Comparison of ENCODE assay signal across 14 mouse cellular contexts in genomic region chr16:57928301-57928700, GRCm38 (mm10).
DNase-seq lines count a peak whose midpoint lies in the region; ATAC-seq and TF ChIP-seq lines count a peak whose summit lies in the region.
"Had no signal": no experiment of that assay in that cellular context is flagged by ENCODE, and none has a peak within 500 bp of the region (broad histone marks: within the 10 kb centered on the region; RNA-seq: fewer than 3 reads in every experiment).

No protein-coding gene starts in this region.

- H3K9me3 ChIP-seq in kidney, postnatal 0 days (replicated peaks; ENCODE audit: low read length): no peaks in the 10 kb centered on the region
- H3K9me3 ChIP-seq in kidney, embryonic 15.5 days (replicated peaks): no peaks in the 10 kb centered on the region
- H3K9me3 ChIP-seq: forebrain, embryonic 12.5 days; G1E; neural tube, embryonic 13.5 days had no signal

- H3K4me2 ChIP-seq in kidney, postnatal 0 days (ENCODE audit: low read length): no peak overlapping the region
- no peak overlapping the region for H3K4me2 ChIP-seq in kidney, embryonic 15.5 days
- H3K4me2 ChIP-seq: forebrain, embryonic 12.5 days; liver, embryonic 11.5 days; neural tube, embryonic 13.5 days had no signal

- no peak overlapping the region for H3K9ac ChIP-seq in kidney, postnatal 0 days (ENCODE audit: low read depth, low read length)
- no peak overlapping the region for H3K9ac ChIP-seq in kidney, embryonic 15.5 days
- H3K9ac ChIP-seq: forebrain, embryonic 12.5 days; neural tube, embryonic 13.5 days had no signal

- ATAC-seq in kidney, postnatal 0 days (replicated peaks; ENCODE audit: low FRiP score, low read depth): 0 out of 2 replicates have a peak, but pooled peaks have one; percentile 21
- no peak; the same call in 1 of the 2 replicates for ATAC-seq in kidney, embryonic 15.5 days (replicated peaks; ENCODE audit: low FRiP score)
- ATAC-seq: activated CD4-positive, CD25-positive, alpha-beta regulatory T cell, adult 4 months had no signal

- H3K4me3 ChIP-seq in kidney, postnatal 0 days (replicated peaks; ENCODE audit: low read depth, low read length): no peak overlapping the region
- no peak overlapping the region for H3K4me3 ChIP-seq in kidney, embryonic 15.5 days (replicated peaks)
- H3K4me3 ChIP-seq: forebrain, embryonic 12.5 days; left cerebral cortex, adult 2 months; neural tube, embryonic 13.5 days had no signal

- TF ChIP-seq CTCF in kidney, postnatal 0 days (IDR thresholded peaks at IDR 0.05; ENCODE audit: low read depth): no peak

- H3K36me3 ChIP-seq in kidney, postnatal 0 days (ENCODE audit: insufficient read depth, low read length): no peaks in the 10 kb centered on the region
- no peaks in the 10 kb centered on the region for H3K36me3 ChIP-seq in kidney, embryonic 15.5 days
- H3K36me3 ChIP-seq: forebrain, embryonic 12.5 days; G1E; neural tube, embryonic 13.5 days had no signal

- no peaks in the 10 kb centered on the region for H3K4me1 ChIP-seq in kidney, postnatal 0 days (replicated peaks; ENCODE audit: insufficient read depth, low read length)
- H3K4me1 ChIP-seq in kidney, embryonic 15.5 days: 0 out of 2 replicates have a peak, but pooled peaks cover 4% of the 10 kb centered on the region
- H3K4me1 ChIP-seq: neural tube, embryonic 13.5 days had no signal

- H3K27ac ChIP-seq in kidney, postnatal 0 days: no peak overlapping the region
- no peak overlapping the region for H3K27ac ChIP-seq in kidney, embryonic 15.5 days
- H3K27ac ChIP-seq: forebrain, embryonic 12.5 days; left cerebral cortex, adult 2 months; neural tube, embryonic 13.5 days had no signal

- WGBS in kidney, postnatal 0 days: 27% methylated on average over 4 of the region's 4 CpGs
- 32% methylated on average over 4 of the region's 4 CpGs for WGBS in kidney, embryonic 15.5 days

- DNase-seq in adrenal gland, adult 2 months: peak; percentile 10
- no peak for DNase-seq in adrenal gland, adult 8-10 months
- peak; percentile 45 for DNase-seq in kidney, postnatal 0 days (ENCODE audit: low spot score)
- peak; percentile 54 to 60 for DNase-seq in gastrocnemius, adult 8-10 months (ENCODE audit: low spot score in 2 of 2)
- peak; percentile 15 for DNase-seq in kidney, postnatal 10 days
- no peak for DNase-seq in urinary bladder, postnatal 25 days (ENCODE audit: low spot score)
- DNase-seq in retina, embryonic 14.5 days (ENCODE audit: low spot score): no peak

- H3K27me3 ChIP-seq in kidney, postnatal 0 days (ENCODE audit: insufficient read depth, low read length): no peaks in the 10 kb centered on the region
- H3K27me3 ChIP-seq in kidney, embryonic 15.5 days: no peaks in the 10 kb centered on the region
- H3K27me3 ChIP-seq: forebrain, embryonic 12.5 days; neural tube, embryonic 13.5 days had no signal

Comparison
In these comparisons a context has a peak if more than half of its experiments do, and no peak if none do; other contexts are left out.
1. DNase-seq: peak in adrenal gland, adult 2 months (single experiment), kidney, postnatal 0 days (single experiment), gastrocnemius, adult 8-10 months (2 of 2) and kidney, postnatal 10 days (single experiment); none in adrenal gland, adult 8-10 months (single experiment), urinary bladder, postnatal 25 days (single experiment) and retina, embryonic 14.5 days (single experiment).